Mouse (Mus musculus) hindbrain, embryonic 11.5 days (tissue): ENCODE measurements at regions not wholly inside any gene's neighbourhood (a gene's known extent, or its start where the extent isn't known, plus 50 kb on each side); places are given as distances from the start of the nearest gene placed in this dataset.

ENCODE experiments used
- ATAC-seq: fragments of 200-750 bp; cut with Nextera tagmentation; 2 replicates; pipeline ENCODE4 v1.8.0; 2017; ENCODE audit warnings: mild to moderate bottlenecking, moderate TSS enrichment, moderate library complexity; ENCODE audit not compliant: low FRiP score
- DNase-seq: peaks from one replicate; pipeline ENCODE4 v3.0.0-alpha.2; 2015; ENCODE audit warnings: low spot score
- H3K27ac ChIP-seq: fragments of 300-500 bp; sonication (generic); 2 replicates; pipeline ENCODE4 v1.5.1; 2014; ENCODE audit warnings: mild to moderate bottlenecking, low read depth, low read length
- H3K27me3 ChIP-seq: fragments of 300-500 bp; sonication (generic); 2 replicates; pipeline ENCODE4 v1.6.1; 2014; ENCODE audit warnings: mild to moderate bottlenecking, low read length, moderate library complexity, mixed read lengths; ENCODE audit not compliant: control insufficient read depth, insufficient read depth
- H3K36me3 ChIP-seq: fragments of 300-500 bp; sonication (generic); 2 replicates; pipeline ENCODE4 v1.6.1; 2014; ENCODE audit warnings: mild to moderate bottlenecking, low read length, moderate library complexity, mixed read lengths; ENCODE audit not compliant: control insufficient read depth, insufficient read depth
- H3K4me1 ChIP-seq: fragments of 300-500 bp; sonication (generic); replicated peaks from 2 replicates; pipeline ENCODE4 v1.6.1; 2014; ENCODE audit warnings: low read length, mixed read lengths; ENCODE audit not compliant: control insufficient read depth, insufficient read depth
- H3K4me2 ChIP-seq: fragments of 300-500 bp; sonication (generic); replicated peaks from 2 replicates; pipeline ENCODE4 v1.6.1; 2014; ENCODE audit warnings: mild to moderate bottlenecking, low read depth, low read length
- H3K4me3 ChIP-seq: fragments of 300-500 bp; sonication (generic); 2 replicates; pipeline ENCODE4 v1.5.1; 2014; ENCODE audit warnings: low read depth, low read length
- H3K9ac ChIP-seq: fragments of 300-500 bp; sonication (generic); 2 replicates; pipeline ENCODE4 v1.6.1; 2014; ENCODE audit warnings: low read depth, low read length
- H3K9me3 ChIP-seq: fragments of 300-500 bp; sonication (generic); 2 replicates; pipeline ENCODE4 v1.6.1; 2016; ENCODE audit warnings: low read length; ENCODE audit not compliant: control insufficient read depth
- WGBS: fragments of 180-500 bp; shearing (Covaris S2); extraction: QIAGEN DNeasy Blood & Tissue Kit; methylation state at CpG from one replicate; pipeline ENCODE4 v1.1.7; 2014; 5-methylcytosine and 5-hydroxymethylcytosine counted together

DNA sequence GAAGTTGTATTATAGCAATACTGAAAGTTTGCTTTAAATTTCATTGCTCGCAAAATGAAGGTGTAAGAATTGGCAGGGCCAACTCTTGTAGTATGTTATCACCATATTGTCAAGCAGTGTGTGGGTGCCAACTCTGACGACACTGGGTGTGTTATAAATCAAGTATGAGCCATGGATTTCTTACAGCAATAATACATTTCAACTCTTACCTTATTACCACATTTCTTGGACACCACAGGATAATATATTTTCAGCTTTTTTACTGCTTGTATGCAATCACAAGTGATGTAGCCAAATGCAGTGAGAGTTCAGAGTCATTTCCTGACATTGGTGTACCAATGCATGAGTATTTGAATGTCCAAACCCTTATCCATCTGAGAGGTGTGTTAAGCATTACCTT, 1529.2 kb upstream of the Zeb2 start:
- Histone ChIP-seq H3K36me3 (no peaks in the 10 kb centered on the region), H3K9ac (no peak overlapping the region), H3K4me1 (no peaks in the 10 kb centered on the region), H3K27me3 (no peaks in the 10 kb centered on the region), H3K9me3 (no peaks in the 10 kb centered on the region), H3K27ac (no peak overlapping the region), H3K4me2 (no peak overlapping the region), H3K4me3 (no peak overlapping the region)
- WGBS: 90% methylated on average over 2 of the region's 2 CpGs
- DNase-seq: no peak
- ATAC-seq: no peak

DNA sequence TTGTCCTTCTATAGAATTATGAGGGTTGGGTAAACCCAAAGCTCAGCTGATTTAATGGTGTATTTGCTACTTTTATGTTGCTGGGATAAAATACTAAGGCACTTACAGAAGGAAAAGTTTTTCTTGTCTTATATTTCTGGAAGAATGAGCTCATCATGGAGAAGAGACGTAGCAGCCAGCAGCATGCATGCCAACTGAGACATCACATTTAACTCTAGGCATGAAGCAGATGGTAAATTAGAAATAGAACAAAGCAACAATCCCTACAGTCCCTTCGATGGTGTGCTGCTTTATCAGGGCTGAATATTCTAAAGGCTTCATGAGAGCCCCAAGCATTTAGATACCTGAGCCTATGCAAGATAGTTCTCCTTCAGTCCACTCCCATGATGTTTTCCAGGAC, 1492.0 kb upstream of the Zeb2 start:
- WGBS: 78% methylated on average over 2 of the region's 2 CpGs
- no peaks in the 10 kb centered on the region for H3K4me1 ChIP-seq

GRCm38 (mm10) chr2:46581773-46582172, 1464.6 kb upstream of the Zeb2 start:
- WGBS: 77% methylated on average over 2 of the region's 2 CpGs
- ATAC-seq: no peak

More for the DNA sequence above, 1492.0 kb upstream of the Zeb2 start:
- H3K36me3 ChIP-seq: no peaks in the 10 kb centered on the region
- DNase-seq (no peak), ATAC-seq (no peak)
- H3K4me2 ChIP-seq: no peak overlapping the region
- H3K9me3 ChIP-seq: no peaks in the 10 kb centered on the region
- no peaks in the 10 kb centered on the region for H3K27me3 ChIP-seq
- no peak overlapping the region for H3K27ac ChIP-seq
- no peak overlapping the region for H3K9ac ChIP-seq
- H3K4me3 ChIP-seq: no peak overlapping the region

GRCm38 (mm10) chr2:46570416-46570815, 1453.2 kb upstream of the Zeb2 start:
- 94% methylated on average over 2 of the region's 2 CpGs for WGBS
- H3K9ac ChIP-seq: no peak overlapping the region
- no peak for DNase-seq
- ATAC-seq: no peak
- H3K9me3 ChIP-seq: no peaks in the 10 kb centered on the region
- no peak overlapping the region for H3K4me2 ChIP-seq
- no peaks in the 10 kb centered on the region for H3K27me3 ChIP-seq
- H3K4me3 ChIP-seq: no peak overlapping the region
- H3K27ac ChIP-seq: no peak overlapping the region
- no peaks in the 10 kb centered on the region for H3K36me3 ChIP-seq
- no peaks in the 10 kb centered on the region for H3K4me1 ChIP-seq

More at GRCm38 (mm10) chr2:46581773-46582172, 1464.6 kb upstream of the Zeb2 start:
- Histone ChIP-seq H3K9ac (no peak overlapping the region), H3K4me1 (no peaks in the 10 kb centered on the region), H3K27me3 (no peaks in the 10 kb centered on the region), H3K4me3 (no peak overlapping the region), H3K9me3 (no peaks in the 10 kb centered on the region), H3K4me2 (no peak overlapping the region), H3K27ac (no peak overlapping the region), H3K36me3 (no peaks in the 10 kb centered on the region)
- no peak for DNase-seq

GRCm38 (mm10) chr2:46533395-46533794, 1416.2 kb upstream of the Zeb2 start:
- no peak for DNase-seq

DNA sequence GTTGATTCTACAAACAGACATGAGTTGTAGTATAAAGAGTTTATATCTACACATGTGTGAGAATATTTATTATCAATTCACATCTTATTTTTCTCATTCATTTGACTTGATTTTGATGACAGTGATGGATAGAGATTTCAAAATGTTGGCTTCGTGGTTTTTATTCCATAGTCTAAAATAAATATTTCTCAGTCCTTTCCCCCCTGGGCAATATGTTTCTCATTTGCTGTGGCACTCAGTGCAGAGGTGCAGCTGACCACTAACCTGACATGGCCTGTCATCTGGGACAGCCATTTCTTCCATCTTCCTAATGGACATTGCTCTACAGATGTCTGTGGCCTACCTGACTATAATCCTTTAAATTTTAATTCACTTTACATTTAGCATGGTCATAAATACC, 1413.5 kb upstream of the Zeb2 start:
- no peaks in the 10 kb centered on the region for H3K4me1 ChIP-seq
- 81% methylated on average over 1 of the region's 1 CpGs for WGBS
- H3K9ac ChIP-seq: no peak overlapping the region
- no peak overlapping the region for H3K27ac ChIP-seq
- H3K27me3 ChIP-seq: no peaks in the 10 kb centered on the region
- no peaks in the 10 kb centered on the region for H3K9me3 ChIP-seq
- no peak overlapping the region for H3K4me2 ChIP-seq
- H3K36me3 ChIP-seq: no peaks in the 10 kb centered on the region
- no peak overlapping the region for H3K4me3 ChIP-seq
- ATAC-seq (no peak), DNase-seq (no peak)

More at GRCm38 (mm10) chr2:46533395-46533794, 1416.2 kb upstream of the Zeb2 start:
- Histone ChIP-seq H3K36me3 (no peaks in the 10 kb centered on the region), H3K4me2 (no peak overlapping the region), H3K4me1 (no peaks in the 10 kb centered on the region), H3K27me3 (no peaks in the 10 kb centered on the region), H3K9ac (no peak overlapping the region), H3K27ac (no peak overlapping the region), H3K9me3 (no peaks in the 10 kb centered on the region), H3K4me3 (no peak overlapping the region)
- ATAC-seq: no peak
- WGBS: 64% methylated on average over 1 of the region's 1 CpGs

GRCm38 (mm10) chr2:46525223-46525622, 1408.0 kb upstream of the Zeb2 start:
- DNase-seq (peak; percentile 41), ATAC-seq (peak; percentile 87)
- H3K9ac ChIP-seq: no peak overlapping the region
- H3K27ac ChIP-seq: no peak overlapping the region
- no peaks in the 10 kb centered on the region for H3K9me3 ChIP-seq
- no peak overlapping the region for H3K4me2 ChIP-seq
- no peaks in the 10 kb centered on the region for H3K36me3 ChIP-seq
- H3K4me3 ChIP-seq: no peak overlapping the region
- WGBS: 20% methylated on average over 4 of the region's 4 CpGs
- no peaks in the 10 kb centered on the region for H3K4me1 ChIP-seq
- H3K27me3 ChIP-seq: no peaks in the 10 kb centered on the region

GRCm38 (mm10) chr2:46524625-46525024, 1407.4 kb upstream of the Zeb2 start:
- Histone ChIP-seq H3K9me3 (no peaks in the 10 kb centered on the region), H3K4me3 (no peak overlapping the region), H3K9ac (no peak overlapping the region), H3K27me3 (no peaks in the 10 kb centered on the region), H3K27ac (no peak overlapping the region), H3K4me1 (no peaks in the 10 kb centered on the region), H3K36me3 (no peaks in the 10 kb centered on the region), H3K4me2 (no peak overlapping the region)
- ATAC-seq (no peak; the same call in 1 of the 2 replicates), DNase-seq (peak; percentile 6)
- WGBS: 33% methylated on average over 6 of the region's 6 CpGs

- Histone ChIP-seq H3K36me3 (no peaks in the 10 kb centered on the region), H3K4me2 (no peak overlapping the region), H3K9ac (no peak overlapping the region), H3K27me3 (no peaks in the 10 kb centered on the region), H3K4me1 (no peaks in the 10 kb centered on the region), H3K27ac (no peak overlapping the region), H3K4me3 (no peak overlapping the region), H3K9me3 (no peaks in the 10 kb centered on the region)
- 68% methylated on average over 5 of the region's 5 CpGs for WGBS
- DNase-seq (no peak), ATAC-seq (no peak)
Observed at GRCm38 (mm10) chr2:46521147-46521965, 1404.2 kb upstream of the Zeb2 start.
